Mouse (Mus musculus) midbrain, postnatal 0 days (tissue): ENCODE measurements around the gene Fam111a. TPM values are rescaled to one million over a fixed set of nuclear protein-coding genes. Genes with fewer than 3 reads are reported as not detected.

Experiments used
- ATAC-seq: fragments of 200-750 bp; cut with Nextera tagmentation; 2 replicates; pipeline ENCODE4 v1.8.0; 2017; ENCODE audit warnings: moderate number of reproducible peaks, mild to moderate bottlenecking, moderate TSS enrichment, moderate library complexity; ENCODE audit not compliant: low FRiP score
- DNase-seq: peaks from one replicate; pipeline ENCODE4 v3.0.0-alpha.2; 2015; ENCODE audit warnings: low spot score
- H3K27ac ChIP-seq: fragments of 300-500 bp; sonication (generic); 2 replicates; pipeline ENCODE4 v1.5.1; 2014; ENCODE audit warnings: low read depth, mild to moderate bottlenecking, low read length, mixed read lengths
- H3K27me3 ChIP-seq: fragments of 300-500 bp; sonication (generic); 2 replicates; pipeline ENCODE4 v1.6.1; 2014; ENCODE audit warnings: low read length, control low read depth, mixed read lengths; ENCODE audit not compliant: insufficient read depth
- H3K36me3 ChIP-seq: fragments of 300-500 bp; sonication (generic); 2 replicates; pipeline ENCODE4 v1.6.1; 2014; ENCODE audit warnings: low read length, control low read depth, mixed read lengths; ENCODE audit not compliant: insufficient read depth
- H3K4me1 ChIP-seq: fragments of 300-500 bp; sonication (generic); 2 replicates; pipeline ENCODE4 v1.6.1; 2014; ENCODE audit warnings: mild to moderate bottlenecking, control low read depth, antibody characterized with exemption, low read length, mixed read lengths; ENCODE audit not compliant: insufficient read depth
- H3K4me2 ChIP-seq: fragments of 300-500 bp; sonication (generic); 2 replicates; pipeline ENCODE4 v1.6.1; 2014; ENCODE audit warnings: low read depth, mild to moderate bottlenecking, low read length, mixed read lengths; ENCODE audit not compliant: poor library complexity, severe bottlenecking
- H3K4me3 ChIP-seq: fragments of 300-500 bp; sonication (generic); 2 replicates; pipeline ENCODE4 v1.5.1; 2014; ENCODE audit warnings: low read depth, mild to moderate bottlenecking, low read length, moderate library complexity
- H3K9ac ChIP-seq: fragments of 300-500 bp; sonication (generic); replicated peaks from 2 replicates; pipeline ENCODE4 v1.6.1; 2014; ENCODE audit warnings: mild to moderate bottlenecking, low read length, moderate library complexity, mixed read lengths; ENCODE audit not compliant: poor library complexity, severe bottlenecking
- H3K9me3 ChIP-seq: fragments of 300-500 bp; sonication (generic); 2 replicates; pipeline ENCODE4 v1.6.1; 2016; ENCODE audit warnings: low read length, control low read depth
- CTCF ChIP-seq: IDR thresholded peaks from 2 replicates; pipeline ENCODE4 v1.5.1; 2016; ENCODE audit warnings: antibody characterized with exemption, mild to moderate bottlenecking
- WGBS: fragments of 180-500 bp; shearing (Covaris S2); extraction: QIAGEN DNeasy Blood & Tissue Kit; methylation state at CpG from one replicate; pipeline ENCODE4 v1.1.7; 2014; 5-methylcytosine and 5-hydroxymethylcytosine counted together
- polyA plus RNA-seq: library from polyadenylated mRNA; unstranded; fragments of >200 nt; fragmentation: Nextera tagmentation; extraction: Ambion mirVana; gene quantifications from 2 replicates; pipeline ENCODE4 v1.2.1, GENCODE M21; 2015
- total RNA-seq: library from RNA; depleted of rRNA; stranded (reverse); fragments of >200 nt; gene quantifications from 2 replicates; pipeline ENCODE4 v1.2.3, GENCODE M21; 2014

Fam111a gene
- total and polyA plus RNA-seq, 2 experiments from 2014 or later: 2.3 to 2.4 TPM

GRCm38 (mm10) chr19:12567011-12567410, 21.5 kb downstream of the Fam111a start:
- H3K9me3 ChIP-seq: no peaks in the 10 kb centered on the region
- H3K4me1 ChIP-seq: no peaks in the 10 kb centered on the region
- H3K27ac ChIP-seq: no peak overlapping the region
- DNase-seq (peak; percentile 16), ATAC-seq (no peak)
- H3K36me3 ChIP-seq: no peaks in the 10 kb centered on the region
- H3K4me2 ChIP-seq: no peak overlapping the region
- no peak overlapping the region for H3K4me3 ChIP-seq
- TF ChIP-seq CTCF: no peak
- H3K27me3 ChIP-seq: no peaks in the 10 kb centered on the region
- WGBS: 42% methylated on average over 4 of the region's 4 CpGs
- no peak overlapping the region for H3K9ac ChIP-seq

DNA sequence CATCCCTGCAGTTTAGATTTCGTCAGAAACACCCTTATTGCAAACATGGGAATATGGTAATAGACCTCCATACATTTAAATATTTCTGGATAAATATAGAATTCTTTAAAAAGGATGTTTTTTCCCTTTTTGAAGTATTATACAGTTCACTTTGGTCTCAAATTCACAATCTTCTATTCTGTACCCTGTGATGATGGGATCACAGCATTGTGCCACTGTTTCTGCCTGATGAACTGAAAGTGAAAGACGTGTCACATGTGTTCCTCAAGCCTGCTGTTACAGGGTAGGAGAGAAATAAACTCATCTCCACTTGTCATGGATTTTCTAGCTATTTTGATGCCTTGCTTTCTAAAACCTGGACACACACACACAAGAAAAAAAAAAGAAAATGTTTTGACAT, 25.3 kb downstream of the Fam111a start:
- no peak for ATAC-seq
- H3K9ac ChIP-seq: no peak overlapping the region
- 73% methylated on average over 2 of the region's 2 CpGs for WGBS
- H3K27ac ChIP-seq: no peak overlapping the region
- H3K4me3 ChIP-seq: no peak overlapping the region
- no peaks in the 10 kb centered on the region for H3K27me3 ChIP-seq
- no peak overlapping the region for H3K4me2 ChIP-seq
- DNase-seq: no peak
- H3K36me3 ChIP-seq: no peaks in the 10 kb centered on the region
- no peak for TF ChIP-seq CTCF
- H3K4me1 ChIP-seq: peaks cover 6% of the 10 kb centered on the region; the same call in 1 of the 2 replicates
- H3K9me3 ChIP-seq: no peaks in the 10 kb centered on the region

GRCm38 (mm10) chr19:12571687-12572086, 26.1 kb downstream of the Fam111a start:
- no peak for DNase-seq
- Histone ChIP-seq H3K4me3 (no peak overlapping the region), H3K27ac (no peak overlapping the region), H3K27me3 (no peaks in the 10 kb centered on the region), H3K9ac (no peak overlapping the region), H3K4me1 (peaks cover 6% of the 10 kb centered on the region; the same call in 1 of the 2 replicates), H3K36me3 (no peaks in the 10 kb centered on the region), H3K9me3 (no peaks in the 10 kb centered on the region), H3K4me2 (no peak overlapping the region)
- ATAC-seq: no peak
- no peak for TF ChIP-seq CTCF
- WGBS: 100% methylated on average over 1 of the region's 1 CpGs

GRCm38 (mm10) chr19:12572614-12573265, 27.2 kb downstream of the Fam111a start:
- Histone ChIP-seq H3K9ac (peak overlapping the region; percentile 33; the same call in 1 of the 2 replicates), H3K36me3 (no peaks in the 10 kb centered on the region), H3K9me3 (no peaks in the 10 kb centered on the region), H3K4me2 (peak overlapping the region; percentile 50), H3K4me3 (peak overlapping the region; percentile 31), H3K27me3 (no peaks in the 10 kb centered on the region), H3K27ac (no peak overlapping the region), H3K4me1 (peaks cover 6% of the 10 kb centered on the region; the same call in 1 of the 2 replicates)
- no peak for DNase-seq
- WGBS: 94% methylated on average over 1 of the region's 1 CpGs
- TF ChIP-seq CTCF: no peak
- ATAC-seq: peak; percentile 44; the same call in 1 of the 2 replicates

- DNase-seq: peak; percentile 94
- Histone ChIP-seq H3K4me2 (peak overlapping the region; percentile 50), H3K27me3 (no peaks in the 10 kb centered on the region), H3K9me3 (no peaks in the 10 kb centered on the region), H3K36me3 (no peaks in the 10 kb centered on the region), H3K4me1 (peaks cover 6% of the 10 kb centered on the region; the same call in 1 of the 2 replicates), H3K27ac (no peak overlapping the region), H3K4me3 (peak overlapping the region; percentile 31), H3K9ac (peak overlapping the region; percentile 36)
- TF ChIP-seq CTCF: no peak
- WGBS: 4% methylated on average over 14 of the region's 14 CpGs
- ATAC-seq: peak; percentile 100
Measured at GRCm38 (mm10) chr19:12573266-12574011, 27.9 kb downstream of the Fam111a start.

DNA sequence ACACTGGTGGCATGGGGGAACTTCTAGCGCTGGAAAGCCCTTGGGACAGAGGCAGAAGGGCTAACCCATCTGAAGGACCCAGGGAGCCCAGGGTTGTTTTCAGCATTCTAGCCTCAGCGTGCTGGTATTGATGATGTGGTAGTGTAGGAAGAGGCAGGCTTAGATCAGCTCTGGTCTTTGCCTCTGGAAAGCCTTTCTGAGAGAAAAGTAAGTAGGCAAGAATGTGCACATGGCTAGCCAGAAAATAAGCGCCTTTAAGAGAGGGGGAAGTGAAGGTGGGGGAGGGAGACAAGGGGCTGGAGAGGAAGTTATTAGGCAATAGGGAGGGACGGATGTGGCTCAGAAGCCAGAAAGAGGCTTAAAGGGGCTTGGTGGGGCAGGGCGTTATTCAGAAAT, 28.5 kb downstream of the Fam111a start:
- DNase-seq (no peak), ATAC-seq (no peak; the same call in 1 of the 2 replicates)
- H3K4me1 ChIP-seq: peaks cover 6% of the 10 kb centered on the region; the same call in 1 of the 2 replicates
- H3K4me3 ChIP-seq: peak overlapping the region; percentile 31
- 20% methylated on average over 5 of the region's 5 CpGs for WGBS
- H3K9ac ChIP-seq: peak overlapping the region; percentile 36; the same call in 1 of the 2 replicates
- H3K27me3 ChIP-seq: no peaks in the 10 kb centered on the region
- H3K27ac ChIP-seq: no peak overlapping the region
- peak overlapping the region; percentile 50 for H3K4me2 ChIP-seq
- TF ChIP-seq CTCF: no peak
- no peaks in the 10 kb centered on the region for H3K9me3 ChIP-seq
- H3K36me3 ChIP-seq: no peaks in the 10 kb centered on the region
